Mouse (Mus musculus) embryonic stem cell, embryonic (primary cell): ENCODE results near the gene Cybrd1.

Experiments
- CTCF ChIA-PET, 4 experiments: fragments of 300-600 bp in 2 of 4; fragments of 350-600 bp in 2 of 4; sonication (Branson Sonifier 250); formaldehyde crosslinking; loops; one replicate each; lab custom pipeline; 2022; ENCODE audit warnings: inconsistent platforms in 2 of 4; lab: Charles Lee
- POLR2A ChIA-PET, 4 experiments: fragments of 300-600 bp in 2 of 4; fragments of 350-600 bp in 2 of 4; sonication (Branson Sonifier 250); formaldehyde crosslinking; loops; one replicate each; lab custom pipeline; 2022; ENCODE audit warnings: antibody characterized with exemption in 4 of 4, inconsistent platforms in 1 of 4; lab: Charles Lee

Gene Cybrd1

DNA sequence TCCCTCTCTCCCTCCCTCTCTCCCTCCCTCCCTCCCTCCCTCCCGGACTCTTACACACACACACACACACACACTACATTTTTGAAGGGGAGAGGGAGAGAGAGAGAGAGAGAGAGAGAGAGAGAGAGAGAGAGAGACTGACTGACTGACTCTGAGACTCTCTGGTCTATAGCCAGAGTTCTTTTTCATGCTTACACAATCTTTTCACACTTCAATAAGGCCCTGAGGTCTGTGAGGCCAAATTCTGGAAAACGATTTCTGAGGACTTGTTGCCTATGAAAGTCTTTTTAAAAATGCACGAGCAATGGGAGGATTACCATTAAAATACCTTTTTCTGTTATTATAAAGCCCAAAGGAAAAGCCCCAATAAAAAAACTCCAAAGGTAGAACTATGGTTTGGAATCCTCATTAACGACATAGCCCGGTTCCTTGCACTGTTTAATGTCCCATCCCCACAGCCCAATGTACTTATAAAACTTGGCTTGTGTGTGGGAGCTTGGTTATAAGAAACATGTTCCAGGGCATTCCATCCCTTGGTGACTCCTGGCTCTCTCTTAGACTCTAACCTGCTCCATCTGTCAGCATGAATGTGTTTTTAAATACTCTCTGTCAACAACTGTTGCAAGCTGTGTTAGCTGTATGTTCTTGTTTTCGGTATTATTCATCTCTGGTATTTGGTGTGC lies 4.1 kb upstream of the Cybrd1 start:
- CTCF ChIA-PET, result interaction anchor here in 1 of 4 experiments (0.6 kb wide), 1 partner anchor 116 kb away, joined by 6 read pairs; no protein-coding TSS in a partner anchor

DNA sequence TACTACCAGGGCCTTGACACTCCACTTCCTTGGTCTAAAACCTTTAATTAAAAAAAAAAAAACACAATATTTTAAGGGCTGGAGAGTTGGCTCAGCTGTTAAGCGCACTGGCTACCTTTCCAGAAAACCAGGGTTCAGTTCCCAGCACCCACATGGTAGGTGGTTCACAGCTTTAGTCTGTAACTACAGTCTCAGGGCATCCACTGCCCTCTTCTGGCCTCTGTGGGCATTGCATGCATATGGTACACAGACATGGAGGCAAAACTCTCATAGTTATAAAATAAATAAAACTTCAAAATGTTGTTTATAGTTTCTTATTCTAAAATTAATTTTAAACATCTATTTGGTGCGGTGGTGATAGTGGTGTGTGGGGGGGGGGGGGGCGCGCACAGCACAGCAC lies 1.6 kb upstream of the Cybrd1 start:
- POLR2A ChIA-PET, result interaction anchor here in 3 of 4 experiments (0.6 to 1.4 kb wide), 11 partner anchors 9 to 707 kb away, joined by 3 to 5 read pairs (median 3); no protein-coding TSS in a partner anchor
- CTCF ChIA-PET, result interaction anchor here (0.5 to 1.4 kb wide), 23 partner anchors 9 to 1432 kb away, joined by 3 to 17 read pairs (median 4); partner anchors contain the start of genes Dync1i2 (in 1 of the 4), Erich2 (in 1 of the 4), Gm26558 (in 1 of the 4) and Gorasp2 (in 1 of the 4)

More for the DNA sequence above, 4.1 kb upstream of the Cybrd1 start:
- POLR2A ChIA-PET, result no interaction called here

DNA sequence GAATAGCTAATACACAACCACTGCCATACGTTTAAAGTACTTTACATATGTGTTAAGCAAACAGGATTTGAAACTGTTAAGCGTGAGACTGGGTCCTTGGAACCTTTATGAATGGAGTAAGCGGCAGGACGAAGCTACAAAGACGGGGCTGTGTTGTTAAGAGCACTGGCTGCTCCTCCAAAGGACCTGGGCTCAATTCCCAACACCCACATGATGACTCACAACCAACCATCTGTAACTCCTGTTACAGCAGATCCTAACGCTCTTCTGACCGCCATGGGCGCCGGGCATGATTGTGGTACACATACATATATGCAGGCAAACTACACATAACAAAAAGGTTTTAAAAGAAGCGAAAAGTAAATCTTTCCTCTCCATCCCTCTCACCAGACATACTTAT lies 3.1 kb downstream of the Cybrd1 start:
- CTCF ChIA-PET, result no interaction called here
- POLR2A ChIA-PET, result no interaction called here

DNA sequence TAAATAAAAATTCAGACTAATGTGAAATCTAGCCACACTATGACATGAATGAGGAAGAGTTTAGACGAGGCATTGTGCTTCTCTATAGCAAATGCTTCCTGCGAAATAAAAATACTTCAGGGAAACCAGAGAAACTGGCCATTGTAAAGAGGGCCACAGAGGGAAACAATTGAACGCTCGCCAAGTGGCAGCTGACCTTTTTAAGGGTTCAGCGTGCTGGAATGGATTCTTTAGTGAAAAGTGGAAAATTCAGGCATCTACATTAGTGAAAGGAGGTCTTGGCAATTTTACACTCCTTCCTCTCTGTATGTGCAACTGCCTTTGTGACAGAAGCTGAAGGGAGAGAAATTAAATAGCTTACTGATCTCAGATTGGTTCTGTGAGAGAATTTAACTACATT lies 3.7 kb downstream of the Cybrd1 start:
- ChIA-PET CTCF (no interaction called here), POLR2A (no interaction called here)

DNA sequence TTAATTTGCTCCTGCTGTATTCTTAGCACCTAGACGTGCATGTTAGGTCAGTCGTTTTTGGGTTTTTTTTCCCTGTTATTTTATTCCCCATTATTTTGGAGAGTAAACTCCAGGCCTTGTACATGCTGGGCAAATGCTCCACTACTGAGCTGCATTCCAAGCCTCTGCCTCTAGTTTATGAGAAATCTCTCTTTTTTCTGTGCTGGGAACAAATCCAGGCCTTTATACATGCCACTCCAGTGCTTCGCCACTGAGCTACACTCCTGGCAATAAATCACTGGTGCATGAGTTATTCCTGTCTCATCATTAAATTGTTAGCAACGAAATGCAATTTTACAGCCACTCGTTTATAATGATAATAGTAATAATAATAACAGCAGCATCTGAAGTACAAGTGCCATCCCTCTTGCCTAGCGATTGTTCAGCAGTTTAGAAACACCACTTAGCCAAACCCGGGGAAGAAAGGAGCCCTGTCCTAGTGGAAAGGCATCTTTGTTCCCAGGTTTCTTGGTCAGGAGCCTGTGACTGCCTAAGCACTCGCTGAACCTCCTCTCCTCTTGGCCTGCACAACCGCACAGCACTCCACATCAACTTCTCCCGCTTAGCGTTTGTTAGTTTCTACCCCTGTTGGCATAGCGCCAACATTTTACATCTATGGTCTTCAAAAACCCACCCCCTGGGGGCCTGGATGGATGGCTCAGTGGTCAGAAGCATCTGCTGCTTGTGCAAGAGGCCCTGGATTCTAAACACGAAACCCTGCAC lies 4.7 kb downstream of the Cybrd1 start:
- CTCF ChIA-PET, result interaction anchor here in 1 of 4 experiments (1.5 kb wide), 1 partner anchor 418 kb away, joined by 3 read pairs; no protein-coding TSS in a partner anchor
- POLR2A ChIA-PET, result interaction anchor here in 1 of 4 experiments (1.0 to 1.4 kb wide), 3 partner anchors 14 to 30 kb away, joined by 3 to 4 read pairs (median 4); no protein-coding TSS in a partner anchor

DNA sequence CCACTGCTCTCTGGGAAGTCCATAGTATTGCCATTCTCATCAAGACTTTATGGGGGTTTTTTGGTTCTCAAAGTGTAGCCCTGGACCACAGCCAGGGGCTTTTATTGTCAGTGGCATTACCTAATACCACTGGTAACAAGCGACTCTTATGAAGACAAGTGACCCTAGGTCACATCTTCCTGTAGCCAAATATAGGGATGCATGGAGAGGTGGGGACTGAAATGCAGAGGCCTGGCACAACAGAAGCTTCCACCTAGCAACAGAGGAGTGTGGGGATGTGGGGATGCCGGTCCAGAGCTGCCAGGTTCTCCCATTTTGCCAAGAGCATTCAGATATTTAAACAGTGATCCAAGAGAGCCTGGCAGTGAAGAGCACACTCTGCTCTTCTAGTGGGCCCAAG lies 5.9 kb downstream of the Cybrd1 start:
- CTCF ChIA-PET, result interaction anchor here in 2 of 4 experiments (0.7 to 1.5 kb wide), 2 partner anchors 419 to 434 kb away, joined by 3 read pairs; no protein-coding TSS in a partner anchor

DNA sequence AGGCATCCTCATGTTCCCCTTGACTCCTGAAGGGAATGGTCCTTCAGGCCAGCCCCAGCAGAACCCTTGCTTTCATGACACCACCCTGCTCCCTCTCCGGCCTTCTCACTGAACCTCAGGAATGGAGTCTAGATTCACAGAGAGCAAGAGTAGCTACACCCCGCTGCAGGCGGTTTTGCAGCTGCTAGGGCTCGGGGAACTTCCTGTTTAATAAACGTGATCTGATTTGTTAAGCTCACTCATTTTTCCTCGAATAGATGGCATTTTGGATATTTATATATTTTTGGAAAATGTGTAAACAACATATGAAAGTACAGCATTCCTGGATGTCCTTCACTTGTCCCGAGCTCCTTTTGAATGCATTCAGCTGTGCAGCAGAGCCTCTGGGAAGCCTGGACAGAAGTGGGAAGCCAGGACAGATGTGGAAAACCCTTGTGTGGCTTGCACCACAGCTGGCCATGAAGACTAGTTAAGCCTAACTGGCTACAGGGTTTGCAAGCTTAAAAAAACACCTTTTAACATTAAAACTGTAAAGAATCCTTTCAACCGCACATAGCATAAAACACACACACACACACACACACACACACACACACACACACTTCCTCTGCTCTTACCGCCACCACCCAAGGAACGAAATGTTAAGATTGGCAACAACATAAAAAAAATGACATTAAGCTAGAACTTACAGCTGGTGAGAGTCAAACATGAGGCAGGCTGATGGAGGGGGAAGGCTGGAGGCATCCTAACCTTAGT lies 10.2 kb downstream of the Cybrd1 start:
- CTCF ChIA-PET, result interaction anchor here in 3 of 4 experiments (0.6 to 1.1 kb wide), 4 partner anchors 9 to 992 kb away, joined by 3 to 4 read pairs (median 4); no protein-coding TSS in a partner anchor
- POLR2A ChIA-PET, result interaction anchor here in 3 of 4 experiments (0.6 to 1.4 kb wide), 5 partner anchors 9 to 304 kb away, joined by 3 to 4 read pairs (median 3); partner anchors contain the start of gene Cybrd1 (in 1 of the 3)

More for the DNA sequence above, 5.9 kb downstream of the Cybrd1 start:
- POLR2A ChIA-PET, result interaction anchor here in 2 of 4 experiments (0.6 to 1.4 kb wide), 5 partner anchors 13 to 69 kb away, joined by 3 to 4 read pairs (median 3); no protein-coding TSS in a partner anchor

DNA sequence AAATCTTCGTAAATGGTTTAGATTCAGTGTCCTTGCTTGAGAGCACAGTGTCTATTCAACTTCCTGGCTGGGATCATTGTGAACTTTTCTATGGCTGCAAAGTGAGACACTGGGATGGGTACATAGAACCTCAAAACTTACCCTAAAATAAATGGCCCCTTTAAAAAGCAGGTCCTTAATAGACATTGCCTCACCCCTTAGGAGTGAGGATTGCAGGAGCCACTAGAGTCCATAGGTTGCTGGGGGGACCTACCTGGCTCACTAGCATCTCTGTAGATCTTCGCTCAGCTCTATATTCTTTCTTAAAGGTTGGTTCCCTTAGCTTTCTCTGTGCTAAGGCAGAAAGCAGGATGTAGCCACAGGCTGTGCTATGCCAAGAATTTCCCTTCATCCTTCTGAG lies 12.6 kb downstream of the Cybrd1 start:
- POLR2A ChIA-PET, result no interaction called here

DNA sequence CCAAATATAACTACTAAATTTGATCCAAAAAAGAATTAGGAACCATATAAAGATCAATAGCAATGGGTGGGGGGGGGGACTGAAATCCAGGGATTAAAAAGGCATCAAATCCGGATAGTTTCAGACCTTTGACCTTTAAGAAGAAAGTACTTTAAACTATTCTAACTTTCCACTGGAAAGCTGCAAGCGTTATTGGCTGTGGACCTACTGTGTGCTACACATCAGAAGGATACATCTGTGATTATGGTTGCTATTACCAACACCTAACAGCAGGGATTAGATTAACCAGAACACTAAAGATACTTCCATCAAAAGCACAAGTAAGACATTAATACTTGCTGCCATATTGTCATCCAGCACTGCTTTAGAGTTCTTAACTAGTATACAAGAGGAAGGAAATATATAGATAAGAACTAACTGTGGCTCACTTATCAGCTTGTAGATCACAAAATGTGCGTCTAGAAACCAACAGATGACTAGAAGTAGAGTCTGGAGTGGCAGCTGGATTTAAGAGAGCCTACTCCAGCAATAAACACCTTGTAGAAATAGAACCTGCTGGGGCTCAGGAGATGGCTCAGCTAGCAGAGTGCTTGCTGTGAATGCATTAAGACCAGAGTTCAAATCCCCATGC lies 14.3 kb downstream of the Cybrd1 start:
- ChIA-PET CTCF (interaction anchor here in 2 of 4 experiments (0.6 kb wide), 2 partner anchors 425 to 625 kb away, joined by 3 to 5 read pairs; no protein-coding TSS in a partner anchor), POLR2A (interaction anchor here in 2 of 4 experiments (0.7 kb wide), 2 partner anchors 14 to 111 kb away, joined by 3 read pairs; partner anchors contain the start of gene Cybrd1 (in 1 of the 2))

More for the DNA sequence above, 12.6 kb downstream of the Cybrd1 start:
- CTCF ChIA-PET, result no interaction called here

DNA sequence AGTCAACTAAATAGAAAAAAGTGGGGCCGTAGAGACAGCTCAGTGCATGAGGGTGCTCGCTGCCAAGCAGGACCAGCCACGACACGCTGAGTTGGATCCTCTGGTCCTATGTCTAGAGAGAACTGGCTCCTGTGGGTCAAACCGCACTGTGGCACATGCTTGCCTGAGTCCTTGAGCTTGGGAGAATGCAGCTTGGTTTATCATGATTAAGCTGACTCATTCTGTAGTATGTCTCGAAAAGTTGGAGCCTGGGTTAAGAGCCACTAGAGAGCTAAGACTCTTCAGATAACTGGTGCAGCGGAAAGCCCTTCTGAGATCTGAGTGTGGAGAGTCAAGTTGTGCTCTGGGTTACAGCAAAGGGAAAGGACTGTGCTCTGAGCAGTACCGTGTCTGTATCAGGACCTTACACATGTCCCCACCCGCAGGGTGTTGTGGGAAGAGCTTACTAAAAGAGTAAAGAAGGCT lies 16.4 kb downstream of the Cybrd1 start:
- ChIA-PET POLR2A (interaction anchor here in 2 of 4 experiments (0.6 to 0.8 kb wide), 2 partner anchors 10 to 111 kb away, joined by 3 to 4 read pairs; no protein-coding TSS in a partner anchor), CTCF (interaction anchor here in 1 of 4 experiments (0.6 kb wide), 1 partner anchor 523 kb away, joined by 6 read pairs; no protein-coding TSS in a partner anchor)

DNA sequence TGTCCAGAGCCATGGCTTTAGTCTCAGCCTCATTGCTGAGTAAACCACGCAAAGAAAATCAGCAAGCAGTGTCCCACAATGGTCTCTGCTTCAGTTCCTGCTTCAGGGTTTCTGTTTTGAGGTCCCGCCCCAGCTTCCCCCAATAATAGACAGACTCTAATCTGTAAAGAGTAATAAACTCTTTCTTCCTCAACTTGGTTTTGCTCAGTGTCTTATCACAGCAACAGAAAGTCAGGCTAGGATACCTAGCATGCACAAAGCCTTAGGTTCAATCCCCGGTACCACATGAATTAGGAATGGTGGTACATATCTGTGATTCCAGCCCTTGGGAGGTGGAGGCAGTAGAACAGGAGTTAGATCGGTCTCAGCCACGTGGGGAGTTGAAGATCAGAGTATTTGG lies 17.1 kb downstream of the Cybrd1 start:
- ChIA-PET POLR2A (interaction anchor here in 2 of 4 experiments (0.6 to 0.8 kb wide), 2 partner anchors 11 to 111 kb away, joined by 3 to 4 read pairs; no protein-coding TSS in a partner anchor), CTCF (no interaction called here)

DNA sequence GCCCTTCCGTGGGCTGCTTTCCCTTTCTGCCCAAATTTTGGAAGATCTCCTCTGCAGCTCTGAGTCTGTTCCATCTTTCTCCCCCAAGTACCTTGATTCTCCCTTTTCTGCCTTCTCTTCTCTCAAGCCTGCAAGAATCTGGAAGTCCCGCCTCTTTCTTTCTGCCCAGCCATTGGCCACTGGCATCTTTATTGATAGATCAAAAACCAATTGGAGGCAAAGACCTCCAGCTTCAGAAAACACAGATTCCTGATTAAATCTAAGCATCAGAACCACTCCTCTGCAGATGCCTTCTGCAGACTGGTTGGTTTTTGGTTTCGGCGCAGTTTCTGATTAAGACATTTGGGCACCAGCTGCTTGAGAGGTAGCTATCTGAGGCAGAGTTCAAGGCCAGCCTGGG lies 22.9 kb downstream of the Cybrd1 start:
- POLR2A ChIA-PET, result interaction anchor here (0.6 to 1.7 kb wide), 14 partner anchors 10 to 451 kb away, joined by 3 to 11 read pairs (median 4); partner anchors contain the start of genes Cybrd1 (in 2 of the 4), Metap1d (in 1 of the 4) and Slc25a12 (in 1 of the 4)
- CTCF ChIA-PET, result interaction anchor here in 1 of 4 experiments (0.6 kb wide), 2 partner anchors 144 to 360 kb away, joined by 3 read pairs; no protein-coding TSS in a partner anchor

DNA sequence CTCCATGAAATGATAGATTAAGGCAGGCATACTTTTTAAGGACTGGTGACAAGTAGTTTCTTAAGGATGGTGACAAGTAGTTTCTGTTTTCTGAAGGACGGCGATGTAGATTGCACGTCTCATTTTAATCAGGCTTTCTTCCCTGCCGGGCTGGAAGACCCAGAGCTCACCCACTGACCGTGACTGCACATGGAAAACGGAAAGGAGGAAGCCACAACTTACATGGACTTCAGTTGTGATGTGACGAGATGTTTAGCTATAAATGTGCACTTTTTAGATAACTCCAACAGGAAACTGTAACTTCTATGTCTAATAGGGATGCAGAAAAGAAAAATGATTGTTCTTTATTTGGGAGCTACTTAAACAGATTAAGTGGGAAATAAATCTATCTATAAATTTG lies 24.7 kb downstream of the Cybrd1 start:
- CTCF ChIA-PET, result interaction anchor here in 1 of 4 experiments (1.3 kb wide), 1 partner anchor 13 kb away, joined by 3 read pairs; no protein-coding TSS in a partner anchor

DNA sequence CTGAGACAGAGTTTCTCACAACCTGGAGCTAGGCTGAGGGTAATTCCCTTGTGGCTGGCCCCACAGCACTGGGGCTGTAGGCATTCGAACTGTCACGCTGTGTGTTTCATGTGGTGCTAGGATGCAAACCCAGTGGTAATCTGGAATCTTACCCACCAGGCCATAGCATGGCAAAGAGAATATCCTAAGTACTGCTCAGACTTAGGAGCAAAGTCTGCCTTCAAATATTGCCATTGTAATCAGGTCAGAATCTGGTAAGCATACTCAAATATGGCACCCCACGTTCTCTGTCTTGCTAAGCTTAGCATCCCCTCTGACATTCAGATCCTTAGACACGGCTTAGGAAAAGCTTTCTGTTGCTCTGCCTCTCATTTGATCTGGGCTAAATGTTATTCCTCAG lies 28.1 kb downstream of the Cybrd1 start:
- ChIA-PET POLR2A (interaction anchor here in 1 of 4 experiments (1.1 kb wide), 2 partner anchors 18 to 27 kb away, joined by 3 read pairs; partner anchors contain the start of gene Cybrd1), CTCF (interaction anchor here in 2 of 4 experiments (1.1 to 1.3 kb wide), 2 partner anchors 8 to 10 kb away, joined by 3 read pairs; no protein-coding TSS in a partner anchor)

More for the DNA sequence above, 24.7 kb downstream of the Cybrd1 start:
- POLR2A ChIA-PET, result interaction anchor here in 2 of 4 experiments (0.7 to 1.7 kb wide), 4 partner anchors 12 to 451 kb away, joined by 3 to 6 read pairs (median 4); no protein-coding TSS in a partner anchor

DNA sequence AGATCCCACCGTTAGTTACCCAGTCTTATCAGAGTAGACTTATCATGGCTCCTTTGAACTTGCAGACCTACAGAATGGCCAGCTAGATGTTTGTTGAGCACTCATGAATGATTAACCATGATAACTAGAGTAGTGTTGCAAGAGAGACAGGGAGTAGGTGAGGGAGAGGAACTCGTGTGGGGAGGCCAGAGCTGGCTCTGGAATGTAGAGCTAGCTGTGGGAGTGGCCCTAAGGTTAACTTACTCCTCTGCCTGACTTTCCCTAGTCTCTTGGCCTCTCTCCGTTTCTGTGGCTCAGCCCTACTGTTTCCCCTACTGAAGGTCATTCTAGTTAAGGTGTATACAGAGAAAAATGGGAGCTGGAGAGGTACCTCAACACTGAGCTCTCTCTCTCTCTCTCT lies 28.5 kb downstream of the Cybrd1 start:
- ChIA-PET CTCF (interaction anchor here in 2 of 4 experiments (1.1 to 1.3 kb wide), 2 partner anchors 8 to 9 kb away, joined by 3 read pairs; no protein-coding TSS in a partner anchor), POLR2A (interaction anchor here in 1 of 4 experiments (1.1 kb wide), 2 partner anchors 18 to 28 kb away, joined by 3 read pairs; partner anchors contain the start of gene Cybrd1)

DNA sequence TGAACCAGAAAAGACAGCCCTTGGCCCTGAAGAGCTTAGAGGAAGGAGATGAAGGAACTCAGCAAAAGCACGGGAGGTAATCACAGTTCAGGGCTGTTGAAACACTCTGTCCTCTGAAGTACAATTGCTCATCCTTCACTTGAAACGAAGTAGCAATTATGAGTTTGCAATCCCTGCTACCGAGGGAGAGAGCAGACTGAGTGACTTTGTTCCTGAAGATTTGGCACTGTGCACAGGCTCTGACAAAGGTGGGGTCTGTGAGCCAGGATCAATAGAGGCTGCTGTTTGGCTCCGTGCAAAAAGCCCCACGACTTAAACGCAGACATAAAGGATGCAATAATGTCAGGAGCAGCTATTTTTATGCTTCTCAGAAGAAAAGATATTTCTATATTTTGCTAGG lies 30.1 kb downstream of the Cybrd1 start:
- ChIA-PET CTCF (interaction anchor here in 1 of 4 experiments (1.2 kb wide), 1 partner anchor 10 kb away, joined by 4 read pairs; no protein-coding TSS in a partner anchor), POLR2A (interaction anchor here in 1 of 4 experiments (0.5 to 0.6 kb wide), 2 partner anchors 316 to 680 kb away, joined by 3 read pairs; no protein-coding TSS in a partner anchor)
